Mouse (Mus musculus) erythroblast, embryonic 14.5 days (primary cell): Measurements from ENCODE around the gene Slain2. TPM values are rescaled to one million over a fixed set of nuclear protein-coding genes. Genes with fewer than 3 reads are reported as not detected.

Source experiments
- H3K27me3 ChIP-seq: 2 replicates; pipeline ENCODE4 v1.6.1; 2012; ENCODE audit warnings: inconsistent platforms; ENCODE audit not compliant: control insufficient read depth
- H3K36me3 ChIP-seq: 2 replicates; pipeline ENCODE4 v1.6.1; 2012; ENCODE audit warnings: mild to moderate bottlenecking, inconsistent platforms; ENCODE audit not compliant: control insufficient read depth
- H3K4me1 ChIP-seq: 2 replicates; pipeline ENCODE4 v1.6.1; 2012; ENCODE audit warnings: inconsistent platforms; ENCODE audit not compliant: control insufficient read depth
- H3K4me3 ChIP-seq: replicated peaks from 2 replicates; pipeline ENCODE3; 2012; ENCODE audit warnings: moderate library complexity, mild to moderate bottlenecking, inconsistent platforms
- H3K9me3 ChIP-seq: 2 replicates; pipeline ENCODE4 v1.6.1; 2012; ENCODE audit warnings: low read length, inconsistent platforms, mixed read lengths; ENCODE audit not compliant: control insufficient read depth
- GATA1 ChIP-seq: IDR thresholded peaks from 2 replicates; pipeline ENCODE4 v1.6.1; 2012; ENCODE audit warnings: low read length, inconsistent platforms, mixed read lengths
- TAL1 ChIP-seq: IDR thresholded peaks from 3 replicates; pipeline ENCODE4 v1.6.1; 2012; ENCODE audit warnings: low read length, inconsistent platforms, mixed read lengths
- polyA plus RNA-seq: library from polyadenylated mRNA; stranded (reverse); fragments of >175 nt; gene quantifications from 2 replicates; pipeline ENCODE4 v1.2.3, GENCODE M21; 2012

Gene Slain2
- polyA plus RNA-seq: 0.08 and 0.10 TPM in 2 replicates

GRCm38 (mm10) chr5:72913648-72914557 is at the start of gene Slain2:
TSS of gene Slain2 (plus strand) at chr5:72914304.
- Histone ChIP-seq H3K27me3 (peaks cover 26% of the 10 kb centered on the region), H3K4me1 (peaks cover 50% of the 10 kb centered on the region), H3K4me3 (peak within 1 kb of the TSS; percentile 92), H3K9me3 (no peaks in the 10 kb centered on the region), H3K36me3 (no peaks in the 10 kb centered on the region)
- TF ChIP-seq GATA1 (no peak), TAL1 (no peak)

GRCm38 (mm10) chr5:72864654-72865178 is 49.4 kb upstream of the Slain2 start:
- peaks cover 8% of the 10 kb centered on the region for H3K4me1 ChIP-seq
- TF ChIP-seq GATA1: no peak
- no peak for TF ChIP-seq TAL1
- peaks cover 53% of the 10 kb centered on the region for H3K27me3 ChIP-seq
- no peaks in the 10 kb centered on the region for H3K36me3 ChIP-seq
- H3K9me3 ChIP-seq: peaks cover 1% of the 10 kb centered on the region; the same call in 1 of the 2 replicates
- no peak overlapping the region for H3K4me3 ChIP-seq

- no peaks in the 10 kb centered on the region for H3K36me3 ChIP-seq
- H3K4me3 ChIP-seq: no peak overlapping the region
- H3K9me3 ChIP-seq: peaks cover 4% of the 10 kb centered on the region
- H3K4me1 ChIP-seq: peaks cover 8% of the 10 kb centered on the region
- no peak for TF ChIP-seq TAL1
- peaks cover 57% of the 10 kb centered on the region for H3K27me3 ChIP-seq
Observed at GRCm38 (mm10) chr5:72866260-72866905, 47.7 kb upstream of the Slain2 start.

GRCm38 (mm10) chr5:72867036-72867672 is 47.0 kb upstream of the Slain2 start:
- Histone ChIP-seq H3K36me3 (no peaks in the 10 kb centered on the region), H3K4me3 (no peak overlapping the region), H3K9me3 (peaks cover 4% of the 10 kb centered on the region), H3K27me3 (peaks cover 57% of the 10 kb centered on the region), H3K4me1 (peaks cover 8% of the 10 kb centered on the region)
- TF ChIP-seq GATA1: no peak
- no peak for TF ChIP-seq TAL1

GRCm38 (mm10) chr5:72868091-72868875 is 45.8 kb upstream of the Slain2 start, which contains the start of gene Tec:
TSS of gene Tec (minus strand) at chr5:72868483.
- TF ChIP-seq TAL1: no peak
- no peak for TF ChIP-seq GATA1
- Histone ChIP-seq H3K4me1 (peaks cover 8% of the 10 kb centered on the region), H3K36me3 (no peaks in the 10 kb centered on the region), H3K4me3 (peak within 1 kb of the TSS; percentile 59), H3K27me3 (peaks cover 57% of the 10 kb centered on the region), H3K9me3 (peaks cover 4% of the 10 kb centered on the region)

- Histone ChIP-seq H3K36me3 (no peaks in the 10 kb centered on the region), H3K9me3 (peaks cover 4% of the 10 kb centered on the region), H3K4me3 (no peak overlapping the region), H3K4me1 (peaks cover 8% of the 10 kb centered on the region), H3K27me3 (peaks cover 57% of the 10 kb centered on the region)
- TF ChIP-seq TAL1: no peak
- no peak for TF ChIP-seq GATA1
Observed at GRCm38 (mm10) chr5:72869779-72870608, 44.1 kb upstream of the Slain2 start.

GRCm38 (mm10) chr5:72871114-72871513 is 43.0 kb upstream of the Slain2 start:
- no peak for TF ChIP-seq GATA1
- no peak for TF ChIP-seq TAL1
- H3K27me3 ChIP-seq: peaks cover 56% of the 10 kb centered on the region
- H3K9me3 ChIP-seq: peaks cover 4% of the 10 kb centered on the region
- no peak overlapping the region for H3K4me3 ChIP-seq
- no peaks in the 10 kb centered on the region for H3K36me3 ChIP-seq
- H3K4me1 ChIP-seq: peaks cover 8% of the 10 kb centered on the region
